Comparison of ENCODE assay signal across 17 mouse cellular contexts in genomic region chr10:93119809-93120208, GRCm38 (mm10). TPM values are rescaled to one million over a fixed set of nuclear protein-coding genes. Genes with fewer than 3 reads are reported as not detected.
DNase-seq lines count a peak whose midpoint lies in the region; ATAC-seq and TF ChIP-seq lines count a peak whose summit lies in the region.
"Had no signal": no experiment of that assay in that cellular context is flagged by ENCODE, and none has a peak within 500 bp of the region (broad histone marks: within the 10 kb centered on the region; RNA-seq: fewer than 3 reads in every experiment).

No protein-coding gene starts in this region.

- no peak overlapping the region for H3K4me3 ChIP-seq in forebrain, postnatal 0 days (ENCODE audit: low read depth, low read length)
- no peak overlapping the region for H3K4me3 ChIP-seq in forebrain, embryonic 13.5 days
- H3K4me3 ChIP-seq in neural tube, embryonic 15.5 days (replicated peaks): no peak overlapping the region
- H3K4me3 ChIP-seq in midbrain, embryonic 14.5 days (replicated peaks; ENCODE audit: low read depth, low read length): no peak overlapping the region
- H3K4me3 ChIP-seq: embryonic facial prominence, embryonic 12.5 days; limb, embryonic 13.5 days; midbrain, embryonic 10.5 days had no signal

- ATAC-seq in forebrain, postnatal 0 days: no peak; the same call in 1 of the 2 replicates
- ATAC-seq in forebrain, embryonic 13.5 days: no peak
- ATAC-seq in neural tube, embryonic 15.5 days (ENCODE audit: low FRiP score): no peak
- ATAC-seq in midbrain, embryonic 14.5 days (ENCODE audit: low FRiP score, low TSS enrichment): no peak
- ATAC-seq: Patski had no signal

- DNase-seq in forebrain, postnatal 0 days: peak; percentile 66
- peak; percentile 79 for DNase-seq in right cerebral cortex, adult 18-20 months
- DNase-seq in right cerebral cortex, postnatal 25 days: no peak
- no peak for DNase-seq in kidney, postnatal 36 days
- no peak for DNase-seq in midbrain, embryonic 14.5 days
- DNase-seq in embryo, embryonic 11 days: no peak
- DNase-seq: cerebellum, adult 11 months; cerebellum, postnatal 36 days; gastrocnemius, postnatal 10 days had no signal

- H3K9ac ChIP-seq in forebrain, postnatal 0 days: no peak overlapping the region
- H3K9ac ChIP-seq in forebrain, embryonic 13.5 days: no peak overlapping the region
- H3K9ac ChIP-seq in neural tube, embryonic 15.5 days (replicated peaks): no peak overlapping the region
- H3K9ac ChIP-seq in midbrain, embryonic 14.5 days (replicated peaks; ENCODE audit: low read length): no peak overlapping the region
- H3K9ac ChIP-seq: embryonic facial prominence, embryonic 12.5 days; limb, embryonic 13.5 days had no signal

- peak overlapping the region; percentile 5; the same call in 1 of the 2 replicates for H3K27ac ChIP-seq in forebrain, postnatal 0 days (ENCODE audit: low read depth, low read length)
- no peak overlapping the region for H3K27ac ChIP-seq in forebrain, embryonic 13.5 days
- H3K27ac ChIP-seq in neural tube, embryonic 15.5 days (replicated peaks): 0 out of 2 replicates have a peak overlapping the region, but pooled peaks have one; percentile 24
- H3K27ac ChIP-seq in midbrain, embryonic 14.5 days (replicated peaks; ENCODE audit: low read depth, low read length): no peak overlapping the region
- H3K27ac ChIP-seq: embryonic facial prominence, embryonic 12.5 days; limb, embryonic 13.5 days; midbrain, embryonic 10.5 days had no signal

- TF ChIP-seq CTCF in forebrain, postnatal 0 days (IDR thresholded peaks at IDR 0.05; ENCODE audit: low read depth): no peak

- H3K9me3 ChIP-seq in forebrain, postnatal 0 days (ENCODE audit: low read length): no peaks in the 10 kb centered on the region
- H3K9me3 ChIP-seq in forebrain, embryonic 13.5 days (replicated peaks): no peaks in the 10 kb centered on the region
- no peaks in the 10 kb centered on the region for H3K9me3 ChIP-seq in neural tube, embryonic 15.5 days (replicated peaks)
- 0 out of 2 replicates have a peak, but pooled peaks cover 2% of the 10 kb centered on the region for H3K9me3 ChIP-seq in midbrain, embryonic 14.5 days (ENCODE audit: control insufficient read depth, low read length)
- H3K9me3 ChIP-seq: embryonic facial prominence, embryonic 12.5 days; midbrain, embryonic 10.5 days had no signal

- no peaks in the 10 kb centered on the region for H3K36me3 ChIP-seq in forebrain, postnatal 0 days (ENCODE audit: insufficient read depth)
- H3K36me3 ChIP-seq in forebrain, embryonic 13.5 days (ENCODE audit: poor library complexity, severe bottlenecking): no peaks in the 10 kb centered on the region
- no peaks in the 10 kb centered on the region for H3K36me3 ChIP-seq in neural tube, embryonic 15.5 days
- no peaks in the 10 kb centered on the region for H3K36me3 ChIP-seq in midbrain, embryonic 14.5 days (ENCODE audit: control insufficient read depth, insufficient read depth, low read length)
- H3K36me3 ChIP-seq: embryonic facial prominence, embryonic 12.5 days; limb, embryonic 13.5 days; midbrain, embryonic 10.5 days had no signal

- no peak overlapping the region for H3K4me2 ChIP-seq in forebrain, postnatal 0 days (ENCODE audit: low read depth)
- H3K4me2 ChIP-seq in forebrain, embryonic 13.5 days: no peak overlapping the region
- H3K4me2 ChIP-seq in neural tube, embryonic 15.5 days: no peak overlapping the region
- H3K4me2 ChIP-seq in midbrain, embryonic 14.5 days (ENCODE audit: low read length): no peak overlapping the region
- H3K4me2 ChIP-seq: embryonic facial prominence, embryonic 12.5 days; heart, embryonic 11.5 days; limb, embryonic 13.5 days had no signal

- WGBS in forebrain, postnatal 0 days: 37% methylated on average over 5 of the region's 5 CpGs
- WGBS in forebrain, embryonic 13.5 days: 58% methylated on average over 5 of the region's 5 CpGs
- 56% methylated on average over 5 of the region's 5 CpGs for WGBS in neural tube, embryonic 15.5 days
- 85% methylated on average over 5 of the region's 5 CpGs for WGBS in midbrain, embryonic 14.5 days

- no peaks in the 10 kb centered on the region for H3K27me3 ChIP-seq in forebrain, postnatal 0 days (ENCODE audit: insufficient read depth, low read length)
- no peaks in the 10 kb centered on the region for H3K27me3 ChIP-seq in forebrain, embryonic 13.5 days
- no peaks in the 10 kb centered on the region for H3K27me3 ChIP-seq in neural tube, embryonic 15.5 days (replicated peaks)
- no peaks in the 10 kb centered on the region for H3K27me3 ChIP-seq in midbrain, embryonic 14.5 days (ENCODE audit: control insufficient read depth, insufficient read depth, low read length)
- H3K27me3 ChIP-seq: embryonic facial prominence, embryonic 12.5 days; limb, embryonic 13.5 days; Patski had no signal

- H3K4me1 ChIP-seq in forebrain, postnatal 0 days (ENCODE audit: insufficient read depth): 0 out of 2 replicates have a peak, but pooled peaks cover 7% of the 10 kb centered on the region
- H3K4me1 ChIP-seq in forebrain, embryonic 13.5 days: peaks cover 19% of the 10 kb centered on the region
- H3K4me1 ChIP-seq in neural tube, embryonic 15.5 days: no peaks in the 10 kb centered on the region
- H3K4me1 ChIP-seq in midbrain, embryonic 14.5 days (ENCODE audit: control insufficient read depth, insufficient read depth, low read length): no peaks in the 10 kb centered on the region
- H3K4me1 ChIP-seq: embryonic facial prominence, embryonic 12.5 days had no signal

RNA-seq across cellular contexts. Expression of gene Cfap54, which starts 38.4 kb away (rescaled TPM):
- 3.2 and 4.8 TPM in 2 replicates for total RNA-seq in forebrain, postnatal 0 days (2014; rRNA removed)
- polyA plus RNA-seq in forebrain, postnatal 0 days (2015; fragmentation: Nextera tagmentation; extraction: Ambion mirVana): 1.9 and 4.2 TPM in 2 replicates
- polyA plus RNA-seq in forebrain, embryonic 13.5 days (2015; fragmentation: Nextera tagmentation; extraction: Ambion mirVana): 1.6 and 2.3 TPM in 2 replicates
- polyA plus RNA-seq in neural tube, embryonic 15.5 days (2015; fragmentation: Nextera tagmentation; extraction: Ambion mirVana): 1.3 and 2.2 TPM in 2 replicates
- 2.7 TPM in 2 replicates for polyA plus RNA-seq in midbrain, embryonic 14.5 days (2014; fragmentation: Nextera tagmentation; extraction: Ambion mirVana)
- polyA plus RNA-seq: liver, embryonic 16.5 days had no signal

RNA-seq across cellular contexts. Expression of gene Cdk17, which starts 40.9 kb away (rescaled TPM):
- total RNA-seq in forebrain, postnatal 0 days (2014; rRNA removed): 119 and 149 TPM in 2 replicates
- polyA plus RNA-seq in forebrain, postnatal 0 days (2015; fragmentation: Nextera tagmentation; extraction: Ambion mirVana): 39.2 and 46.8 TPM in 2 replicates
- polyA plus RNA-seq in forebrain, embryonic 13.5 days (2015; fragmentation: Nextera tagmentation; extraction: Ambion mirVana): 36.9 and 39.3 TPM in 2 replicates
- polyA plus RNA-seq in neural tube, embryonic 15.5 days (2015; fragmentation: Nextera tagmentation; extraction: Ambion mirVana): 39.5 and 41.2 TPM in 2 replicates
- polyA plus RNA-seq in midbrain, embryonic 14.5 days (2014; fragmentation: Nextera tagmentation; extraction: Ambion mirVana): 57.0 and 67.8 TPM in 2 replicates

Comparison
In these comparisons a context has a peak if more than half of its experiments do, and no peak if none do; other contexts are left out.
1. DNase-seq: peak in forebrain, postnatal 0 days (single experiment) and right cerebral cortex, adult 18-20 months (single experiment); none in right cerebral cortex, postnatal 25 days (single experiment), kidney, postnatal 36 days (0 of 2), midbrain, embryonic 14.5 days (single experiment) and embryo, embryonic 11 days (single experiment).
2. H3K27ac ChIP-seq: peak in forebrain, postnatal 0 days (single experiment) and neural tube, embryonic 15.5 days (single experiment); none in forebrain, embryonic 13.5 days (single experiment) and midbrain, embryonic 14.5 days (single experiment).